Mouse (Mus musculus): Measurements from ENCODE around the gene Ccdc27. TPM values are rescaled to one million over a fixed set of nuclear protein-coding genes. Genes with fewer than 3 reads are reported as not detected.

Ccdc27 gene
- polyA plus RNA-seq, 1 experiment from 2014 or later: not detected

GRCm38 (mm10) chr4:154010907-154011645 lies 31.4 kb downstream of the Ccdc27 start:
- WGBS: 27% methylated on average over 13 of the region's 13 CpGs
- Histone ChIP-seq H3K4me1 (ENCODE audit: control insufficient read depth, insufficient read depth, low read length) (peaks cover 14% of the 10 kb centered on the region), H3K4me2 (replicated peaks; ENCODE audit: low read depth, low read length) (peak overlapping the region; percentile 95), H3K9ac (replicated peaks; ENCODE audit: low read depth, low read length) (peak overlapping the region; percentile 95), H3K36me3 (ENCODE audit: control insufficient read depth, insufficient read depth, low read length) (peaks cover 21% of the 10 kb centered on the region; the same call in 1 of the 2 replicates), H3K4me3 (ENCODE audit: low read depth, low read length) (peak overlapping the region; percentile 96), H3K9me3 (ENCODE audit: control insufficient read depth, low read depth, low read length) (no peaks in the 10 kb centered on the region), H3K27me3 (ENCODE audit: control insufficient read depth, insufficient read depth, low read length) (no peaks in the 10 kb centered on the region), H3K27ac (ENCODE audit: low read length) (no peak overlapping the region)
- no peak for ATAC-seq (ENCODE audit: insufficient number of reproducible peaks, insufficient read depth, low FRiP score, low read depth)

GRCm38 (mm10) chr4:154007759-154008158 lies 34.7 kb downstream of the Ccdc27 start:
- peaks cover 3% of the 10 kb centered on the region for H3K4me1 ChIP-seq (ENCODE audit: control insufficient read depth, insufficient read depth, low read length)
- H3K27ac ChIP-seq (ENCODE audit: low read length): no peak overlapping the region
- H3K9me3 ChIP-seq (ENCODE audit: control insufficient read depth, low read depth, low read length): no peaks in the 10 kb centered on the region
- H3K9ac ChIP-seq (replicated peaks; ENCODE audit: low read depth, low read length): no peak overlapping the region
- H3K27me3 ChIP-seq (ENCODE audit: control insufficient read depth, insufficient read depth, low read length): no peaks in the 10 kb centered on the region
- H3K4me2 ChIP-seq (replicated peaks; ENCODE audit: low read depth, low read length): no peak overlapping the region
- WGBS: 83% methylated on average over 4 of the region's 4 CpGs
- no peak overlapping the region for H3K4me3 ChIP-seq (ENCODE audit: low read depth, low read length)
- H3K36me3 ChIP-seq (ENCODE audit: control insufficient read depth, insufficient read depth, low read length): peaks cover 21% of the 10 kb centered on the region
- no peak for ATAC-seq (ENCODE audit: insufficient number of reproducible peaks, insufficient read depth, low FRiP score, low read depth)

GRCm38 (mm10) chr4:154006264-154006663 lies 36.2 kb downstream of the Ccdc27 start:
- Histone ChIP-seq H3K27ac (ENCODE audit: low read length) (no peak overlapping the region), H3K4me3 (ENCODE audit: low read depth, low read length) (no peak overlapping the region), H3K9me3 (ENCODE audit: control insufficient read depth, low read depth, low read length) (no peaks in the 10 kb centered on the region), H3K4me1 (ENCODE audit: control insufficient read depth, insufficient read depth, low read length) (no peaks in the 10 kb centered on the region), H3K4me2 (replicated peaks; ENCODE audit: low read depth, low read length) (no peak overlapping the region), H3K36me3 (ENCODE audit: control insufficient read depth, insufficient read depth, low read length) (peaks cover 25% of the 10 kb centered on the region), H3K9ac (replicated peaks; ENCODE audit: low read depth, low read length) (no peak overlapping the region), H3K27me3 (ENCODE audit: control insufficient read depth, insufficient read depth, low read length) (no peaks in the 10 kb centered on the region)
- ATAC-seq (ENCODE audit: insufficient number of reproducible peaks, insufficient read depth, low FRiP score, low read depth): no peak
- WGBS: 89% methylated on average over 6 of the region's 6 CpGs

GRCm38 (mm10) chr4:154005488-154005887 lies 37.0 kb downstream of the Ccdc27 start:
- Histone ChIP-seq H3K4me1 (ENCODE audit: control insufficient read depth, insufficient read depth, low read length) (no peaks in the 10 kb centered on the region), H3K4me3 (ENCODE audit: low read depth, low read length) (no peak overlapping the region), H3K27me3 (ENCODE audit: control insufficient read depth, insufficient read depth, low read length) (no peaks in the 10 kb centered on the region), H3K9me3 (ENCODE audit: control insufficient read depth, low read depth, low read length) (no peaks in the 10 kb centered on the region), H3K4me2 (replicated peaks; ENCODE audit: low read depth, low read length) (no peak overlapping the region), H3K27ac (ENCODE audit: low read length) (no peak overlapping the region), H3K36me3 (ENCODE audit: control insufficient read depth, insufficient read depth, low read length) (peaks cover 25% of the 10 kb centered on the region), H3K9ac (replicated peaks; ENCODE audit: low read depth, low read length) (no peak overlapping the region)
- ATAC-seq (ENCODE audit: insufficient number of reproducible peaks, insufficient read depth, low FRiP score, low read depth): no peak
- 89% methylated on average over 5 of the region's 5 CpGs for WGBS

GRCm38 (mm10) chr4:153993505-153993904 lies 49.0 kb downstream of the Ccdc27 start:
- peaks cover 70% of the 10 kb centered on the region for H3K36me3 ChIP-seq (ENCODE audit: control insufficient read depth, insufficient read depth, low read length)

GRCm38 (mm10) chr4:153992715-153993114 lies 49.8 kb downstream of the Ccdc27 start:
- H3K36me3 ChIP-seq (ENCODE audit: control insufficient read depth, insufficient read depth, low read length): peaks cover 70% of the 10 kb centered on the region

More at GRCm38 (mm10) chr4:153993505-153993904, 49.0 kb downstream of the Ccdc27 start:
- no peak overlapping the region for H3K27ac ChIP-seq (ENCODE audit: low read length)
- 90% methylated on average over 8 of the region's 8 CpGs for WGBS
- no peaks in the 10 kb centered on the region for H3K27me3 ChIP-seq (ENCODE audit: control insufficient read depth, insufficient read depth, low read length)
- H3K4me2 ChIP-seq (replicated peaks; ENCODE audit: low read depth, low read length): no peak overlapping the region
- H3K9ac ChIP-seq (replicated peaks; ENCODE audit: low read depth, low read length): no peak overlapping the region
- H3K9me3 ChIP-seq (ENCODE audit: control insufficient read depth, low read depth, low read length): no peaks in the 10 kb centered on the region
- H3K4me1 ChIP-seq (ENCODE audit: control insufficient read depth, insufficient read depth, low read length): no peaks in the 10 kb centered on the region
- ATAC-seq (ENCODE audit: insufficient number of reproducible peaks, insufficient read depth, low FRiP score, low read depth): no peak
- no peak overlapping the region for H3K4me3 ChIP-seq (ENCODE audit: low read depth, low read length)

GRCm38 (mm10) chr4:153980470-153980869 lies 62.0 kb downstream of the Ccdc27 start:
- 87% methylated on average over 11 of the region's 11 CpGs for WGBS
- peaks cover 8% of the 10 kb centered on the region for H3K4me1 ChIP-seq (ENCODE audit: control insufficient read depth, insufficient read depth, low read length)
- H3K27me3 ChIP-seq (ENCODE audit: control insufficient read depth, insufficient read depth, low read length): no peaks in the 10 kb centered on the region
- no peak for ATAC-seq (ENCODE audit: insufficient number of reproducible peaks, insufficient read depth, low FRiP score, low read depth)
- peaks cover 33% of the 10 kb centered on the region for H3K36me3 ChIP-seq (ENCODE audit: control insufficient read depth, insufficient read depth, low read length)
- no peak overlapping the region for H3K4me2 ChIP-seq (replicated peaks; ENCODE audit: low read depth, low read length)
- no peak overlapping the region for H3K27ac ChIP-seq (ENCODE audit: low read length)
- no peak overlapping the region for H3K4me3 ChIP-seq (ENCODE audit: low read depth, low read length)
- no peaks in the 10 kb centered on the region for H3K9me3 ChIP-seq (ENCODE audit: control insufficient read depth, low read depth, low read length)
- H3K9ac ChIP-seq (replicated peaks; ENCODE audit: low read depth, low read length): no peak overlapping the region

More at GRCm38 (mm10) chr4:153992715-153993114, 49.8 kb downstream of the Ccdc27 start:
- Histone ChIP-seq H3K9me3 (ENCODE audit: control insufficient read depth, low read depth, low read length) (no peaks in the 10 kb centered on the region), H3K4me3 (ENCODE audit: low read depth, low read length) (no peak overlapping the region), H3K4me2 (replicated peaks; ENCODE audit: low read depth, low read length) (no peak overlapping the region), H3K27me3 (ENCODE audit: control insufficient read depth, insufficient read depth, low read length) (no peaks in the 10 kb centered on the region), H3K4me1 (ENCODE audit: control insufficient read depth, insufficient read depth, low read length) (no peaks in the 10 kb centered on the region), H3K9ac (replicated peaks; ENCODE audit: low read depth, low read length) (no peak overlapping the region), H3K27ac (ENCODE audit: low read length) (no peak overlapping the region)
- WGBS: 86% methylated on average over 10 of the region's 10 CpGs
- ATAC-seq (ENCODE audit: insufficient number of reproducible peaks, insufficient read depth, low FRiP score, low read depth): no peak

GRCm38 (mm10) chr4:153979243-153979642 lies 63.2 kb downstream of the Ccdc27 start:
- no peak for ATAC-seq (ENCODE audit: insufficient number of reproducible peaks, insufficient read depth, low FRiP score, low read depth)
- Histone ChIP-seq H3K4me3 (ENCODE audit: low read depth, low read length) (no peak overlapping the region), H3K36me3 (ENCODE audit: control insufficient read depth, insufficient read depth, low read length) (peaks cover 22% of the 10 kb centered on the region), H3K9ac (replicated peaks; ENCODE audit: low read depth, low read length) (no peak overlapping the region), H3K27me3 (ENCODE audit: control insufficient read depth, insufficient read depth, low read length) (no peaks in the 10 kb centered on the region), H3K4me1 (ENCODE audit: control insufficient read depth, insufficient read depth, low read length) (peaks cover 8% of the 10 kb centered on the region), H3K9me3 (ENCODE audit: control insufficient read depth, low read depth, low read length) (no peaks in the 10 kb centered on the region), H3K4me2 (replicated peaks; ENCODE audit: low read depth, low read length) (no peak overlapping the region), H3K27ac (ENCODE audit: low read length) (no peak overlapping the region)
- 88% methylated on average over 10 of the region's 10 CpGs for WGBS
